Mouse (Mus musculus) MEL (cell line): Measurements from ENCODE around the gene Fermt2.

Experiments used
- CHD2 ChIP-seq: IDR thresholded peaks from 2 replicates; pipeline ENCODE4 v1.6.1; 2011; ENCODE audit warnings: low read length, improper control_type of control experiment
- CTCF ChIP-seq, 3 experiments: IDR thresholded peaks in 2 of 3; conservative IDR thresholded peaks in 1 of 3; 2 replicates each; pipeline ENCODE4 v1.5.1; 2011 to 2012; ENCODE audit warnings: low read length in 3 of 3, low read depth in 2 of 3, mild to moderate bottlenecking in 2 of 3, improper control_type of control experiment in 1 of 3, inconsistent platforms in 1 of 3, mixed read lengths in 1 of 3, moderate library complexity in 1 of 3; ENCODE audit not compliant: control insufficient read depth in 1 of 3, insufficient read depth in 1 of 3, poor library complexity in 1 of 3, severe bottlenecking in 1 of 3
- EP300 ChIP-seq, 2 experiments: IDR thresholded peaks; 2 replicates each; pipeline ENCODE4 v1.6.1; 2011; ENCODE audit warnings: improper control_type of control experiment in 2 of 2, low read length in 2 of 2, low read depth in 1 of 2, mild to moderate bottlenecking in 1 of 2
- GATA1 ChIP-seq: IDR thresholded peaks from 2 replicates; pipeline ENCODE4 v1.6.1; 2011; ENCODE audit warnings: low read depth, low read length, improper control_type of control experiment
- MAFK ChIP-seq: IDR thresholded peaks from 2 replicates; pipeline ENCODE4 v1.6.1; 2011; ENCODE audit warnings: low read depth, mild to moderate bottlenecking, low read length, improper control_type of control experiment, borderline replicate concordance
- MXI1 ChIP-seq: IDR thresholded peaks from 2 replicates; pipeline ENCODE4 v1.6.1; 2011; ENCODE audit warnings: mild to moderate bottlenecking, low read depth, low read length, improper control_type of control experiment
- NELFE ChIP-seq: IDR thresholded peaks from 2 replicates; pipeline ENCODE4 v1.6.1; 2011; ENCODE audit warnings: low read depth, low read length, improper control_type of control experiment
- POLR2A ChIP-seq, 2 experiments: IDR thresholded peaks; 2 replicates each; pipeline ENCODE4 v1.6.1; 2011 to 2012; ENCODE audit warnings: low read length in 2 of 2, mild to moderate bottlenecking in 2 of 2, control low read depth in 1 of 2, improper control_type of control experiment in 1 of 2, low read depth in 1 of 2, moderate library complexity in 1 of 2; ENCODE audit not compliant: control insufficient read depth in 1 of 2, insufficient read depth in 1 of 2, poor library complexity in 1 of 2
- USF1 ChIP-seq: IDR thresholded peaks from 2 replicates; pipeline ENCODE4 v1.6.1; 2014; ENCODE audit warnings: low read depth, mild to moderate bottlenecking, inconsistent platforms, low read length, improper control_type of control experiment, moderate library complexity
- USF2 ChIP-seq, 2 experiments: IDR thresholded peaks; 2 replicates each; pipeline ENCODE4 v1.6.1; 2011 to 2012; ENCODE audit warnings: improper control_type of control experiment in 2 of 2, low read length in 2 of 2, borderline replicate concordance in 1 of 2, inconsistent platforms in 1 of 2, low read depth in 1 of 2, mild to moderate bottlenecking in 1 of 2; ENCODE audit not compliant: insufficient read depth in 1 of 2
- ZKSCAN1 ChIP-seq: IDR thresholded peaks from 2 replicates; pipeline ENCODE4 v1.6.1; 2012; ENCODE audit warnings: low read depth, mild to moderate bottlenecking, inconsistent platforms, low read length, improper control_type of control experiment, moderate library complexity
- ZMIZ1 ChIP-seq: IDR thresholded peaks from 2 replicates; pipeline ENCODE4 v1.6.1; 2012; ENCODE audit warnings: low read depth, mild to moderate bottlenecking, inconsistent platforms, low read length, improper control_type of control experiment, moderate library complexity

- no peak for TF ChIP-seq USF2 (IDR thresholded peaks at IDR 0.05; ENCODE audit: borderline replicate concordance in 1 of 2, insufficient read depth in 1 of 2, low read depth in 1 of 2, low read length in 2 of 2)
- no peak for TF ChIP-seq MXI1
- TF ChIP-seq GATA1, result no peak
- TF ChIP-seq CTCF (IDR thresholded peaks at IDR 0.05 in 2 of 3, conservative IDR thresholded peaks at IDR 0.05 in 1 of 3; ENCODE audit: control insufficient read depth in 1 of 3, insufficient read depth in 1 of 3, low read depth in 2 of 3, low read length in 3 of 3, poor library complexity in 1 of 3, severe bottlenecking in 1 of 3), result no peak
- TF ChIP-seq MAFK, result no peak
- TF ChIP-seq POLR2A (IDR thresholded peaks at IDR 0.05; ENCODE audit: control insufficient read depth in 1 of 2, insufficient read depth in 1 of 2, low read depth in 1 of 2, low read length in 2 of 2, poor library complexity in 1 of 2), result no peak
- no peak for TF ChIP-seq CHD2
- no peak for TF ChIP-seq ZMIZ1
- no peak for TF ChIP-seq NELFE
- no peak for TF ChIP-seq USF1
- no peak for TF ChIP-seq EP300 (IDR thresholded peaks at IDR 0.05; ENCODE audit: low read depth in 1 of 2, low read length in 2 of 2)
- no peak for TF ChIP-seq ZKSCAN1
These were observed 35.5 kb upstream of the Fermt2 start for GRCm38 (mm10) chr14:45565216-45566065.
